Mouse (Mus musculus): ENCODE results near the gene A030003K21Rik. TPM values are rescaled to one million over a fixed set of nuclear protein-coding genes. Genes with fewer than 3 reads are reported as not detected.
"Not testable (repeated sequence)": the region's sequence is repeated elsewhere in the genome, so short reads cannot be mapped to it uniquely, and the experiment has no call there.

A030003K21Rik gene
- total RNA-seq, 2 experiments from 2014 or later = not detected

DNA sequence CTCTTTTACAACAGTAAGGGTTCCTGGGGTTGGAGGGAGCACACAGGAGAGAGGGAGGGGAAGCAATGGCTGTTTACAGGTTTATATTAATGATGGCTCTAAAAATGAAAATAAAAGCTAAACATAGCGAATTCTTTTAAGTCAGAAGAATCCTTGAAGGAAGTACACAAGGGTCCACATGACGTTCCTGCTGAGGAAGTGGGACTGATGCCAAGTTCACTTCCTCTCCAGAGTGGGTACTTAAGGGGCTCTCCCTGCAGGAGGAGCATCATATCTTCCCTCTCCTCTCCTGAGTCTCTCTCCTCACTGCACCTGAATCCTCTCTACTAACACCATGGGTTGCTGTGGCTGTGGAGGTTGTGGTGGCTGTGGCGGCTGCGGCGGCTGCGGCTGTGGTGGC lies 18.5 kb downstream of the A030003K21Rik start, which contains the start of gene A030014E15Rik:
Gene A030014E15Rik, plus strand, starts transcription at position 268 of the 400 bp plus-strand sequence.
- no peak for ATAC-seq (replicated peaks; ENCODE audit: low FRiP score, low TSS enrichment, poor library complexity, severe bottlenecking)

DNA sequence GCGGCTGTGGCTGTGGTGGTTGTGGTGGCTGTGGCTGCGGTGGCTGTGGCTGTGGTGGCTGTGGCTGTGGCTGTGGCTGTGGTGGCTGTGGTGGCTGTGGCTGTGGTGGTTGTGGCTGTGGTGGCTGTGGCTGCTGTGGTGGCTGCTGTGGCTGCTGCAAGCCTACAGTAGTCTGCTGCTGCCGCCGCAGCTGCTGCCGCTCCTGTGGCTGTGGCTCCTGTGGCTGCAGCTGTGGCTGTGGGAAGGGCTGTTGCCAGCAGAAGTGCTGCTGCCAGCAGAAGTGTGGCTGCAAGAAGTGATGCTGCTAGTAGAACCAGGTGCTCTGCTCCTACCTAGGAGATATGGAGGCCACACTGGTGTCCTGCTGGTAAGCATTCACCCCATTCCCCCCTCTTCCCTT lies 29.8 kb downstream of the A030003K21Rik start:
- ATAC-seq (replicated peaks; ENCODE audit: low FRiP score, low TSS enrichment, poor library complexity, severe bottlenecking) = not testable (repeated sequence)

DNA sequence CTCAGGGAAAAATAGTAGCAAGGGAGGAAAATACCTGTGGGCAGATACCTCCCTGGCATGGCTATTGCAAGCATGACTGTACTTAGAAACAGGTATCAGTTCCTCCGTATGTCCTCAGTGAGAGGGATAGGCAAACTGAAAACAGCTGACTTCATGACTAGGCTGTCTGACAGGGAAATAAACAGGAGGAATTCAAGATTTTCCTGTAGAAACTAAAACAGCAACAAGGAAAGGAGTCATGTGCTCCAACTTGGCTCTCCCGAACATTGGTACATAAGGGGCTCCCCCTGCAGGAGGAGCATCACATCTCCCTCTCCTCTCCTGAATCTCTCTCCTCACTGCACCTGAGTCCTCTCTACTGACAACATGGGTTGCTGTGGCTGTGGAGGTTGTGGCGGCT lies 30.2 kb downstream of the A030003K21Rik start, which contains the start of gene A030005L19Rik:
Gene A030005L19Rik, plus strand, starts transcription at position 301 of the 400 bp plus-strand sequence.
- ATAC-seq (replicated peaks; ENCODE audit: low FRiP score, low TSS enrichment, poor library complexity, severe bottlenecking) = no peak

DNA sequence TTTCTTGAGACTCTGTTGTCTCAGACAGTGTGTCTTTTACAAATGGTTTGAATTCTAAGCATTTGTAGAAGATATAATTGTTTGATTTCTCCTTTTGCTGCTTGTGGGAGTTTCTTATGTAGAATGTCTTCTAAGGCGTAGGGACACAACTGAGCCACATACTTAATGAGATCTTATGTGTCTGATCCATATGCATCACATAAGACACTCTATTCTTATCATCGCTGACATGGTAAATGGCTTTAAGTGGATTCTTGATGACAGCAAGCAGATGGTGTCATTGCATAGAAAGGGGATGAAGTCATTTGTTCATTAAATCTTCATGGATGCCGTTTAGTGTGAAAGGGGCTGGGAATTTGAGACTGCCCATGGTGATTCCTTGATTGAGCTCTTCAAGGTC lies 37.3 kb downstream of the A030003K21Rik start:
- no peak for ATAC-seq (replicated peaks; ENCODE audit: low FRiP score, low TSS enrichment, poor library complexity, severe bottlenecking)

DNA sequence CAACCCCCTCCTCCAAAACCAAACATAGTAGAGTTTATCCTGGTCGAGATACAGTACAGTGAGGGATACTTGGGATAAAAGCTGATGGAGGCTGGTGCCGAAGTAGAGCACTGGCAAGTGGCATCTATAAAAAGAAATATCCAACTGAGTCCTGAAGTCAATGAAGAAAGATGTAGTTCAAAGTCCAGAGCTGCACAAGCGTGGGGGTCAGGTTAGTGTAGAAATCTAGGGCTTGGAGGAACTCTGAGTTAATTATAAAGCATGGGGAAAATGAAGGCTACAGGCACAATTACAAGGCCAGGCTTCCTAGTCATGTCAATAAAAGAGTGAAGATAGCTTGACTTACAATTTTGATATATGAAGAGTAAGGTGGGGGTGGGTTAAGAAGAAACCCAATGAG lies 42.0 kb downstream of the A030003K21Rik start:
- no peak for ATAC-seq (replicated peaks; ENCODE audit: low FRiP score, low TSS enrichment, poor library complexity, severe bottlenecking)

DNA sequence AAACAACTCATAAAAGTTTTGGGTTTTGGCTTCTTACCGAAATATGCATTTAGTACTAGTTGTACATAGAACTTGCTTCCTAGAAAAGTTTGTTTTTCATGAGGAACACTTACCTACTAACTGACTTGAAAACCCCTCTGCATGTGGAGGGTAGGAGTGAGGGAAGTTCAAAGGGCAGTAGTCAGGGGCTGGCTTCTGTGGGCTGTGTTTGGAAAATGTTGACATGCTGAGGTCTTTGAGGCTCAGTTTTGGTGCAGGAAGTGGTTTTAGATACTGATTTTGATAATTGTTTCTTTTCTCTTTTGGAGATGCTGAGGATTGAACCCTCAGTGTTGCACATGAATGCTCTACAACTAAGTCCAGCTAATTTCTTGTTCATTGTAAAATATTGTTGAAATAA lies 42.6 kb downstream of the A030003K21Rik start:
- no peak for ATAC-seq (replicated peaks; ENCODE audit: low FRiP score, low TSS enrichment, poor library complexity, severe bottlenecking)

DNA sequence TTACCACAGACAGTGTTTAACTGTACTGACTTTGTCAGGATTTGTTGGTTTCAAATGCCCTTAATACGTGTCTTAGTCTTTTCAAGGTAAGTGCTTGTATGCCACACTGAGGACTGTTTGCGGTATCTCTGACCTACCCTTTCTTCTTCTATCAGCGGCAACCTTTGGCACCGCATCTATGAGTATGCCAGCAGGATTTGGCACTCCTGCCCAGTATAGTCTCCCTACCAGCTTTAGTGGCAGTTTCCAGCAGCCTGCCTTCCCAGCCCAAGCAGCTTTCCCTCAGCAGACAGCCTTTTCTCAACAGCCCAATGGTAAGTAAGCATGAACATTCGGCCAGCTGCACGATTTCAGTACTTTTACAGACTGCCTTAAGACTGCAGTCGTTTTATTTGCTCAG lies 49.9 kb downstream of the A030003K21Rik start:
- no peak for ATAC-seq (replicated peaks; ENCODE audit: low FRiP score, low TSS enrichment, poor library complexity, severe bottlenecking)

Other genes starting within 250 kb of the A030003K21Rik start
- 106 and 145 TPM in 2 replicates for gene Mff, start 218.5 kb downstream of the A030003K21Rik start, total RNA-seq (2014; fragmentation: Nextera tagmentation)
- gene Mff, start 218.5 kb downstream of the A030003K21Rik start, total RNA-seq (2017) = 77.1 and 95.3 TPM in 2 replicates
- not detected in 2 replicates for gene Tm4sf20, start 174.9 kb downstream of the A030003K21Rik start, total RNA-seq (2014; fragmentation: Nextera tagmentation)
- gene Tm4sf20, start 174.9 kb downstream of the A030003K21Rik start, total RNA-seq (2017) = not detected in 2 replicates
- gene Gm47791, start 172.1 kb downstream of the A030003K21Rik start, total RNA-seq (2014; fragmentation: Nextera tagmentation) = not detected in 2 replicates
- gene Gm47791, start 172.1 kb downstream of the A030003K21Rik start, total RNA-seq (2017) = not detected in 2 replicates
- gene Agfg1, start 103.9 kb downstream of the A030003K21Rik start, total RNA-seq (2014; fragmentation: Nextera tagmentation) = 30.1 and 39.6 TPM in 2 replicates
- 32.5 and 42.1 TPM in 2 replicates for gene Agfg1, start 103.9 kb downstream of the A030003K21Rik start, total RNA-seq (2017)
- not detected in 2 replicates for gene A030005L19Rik, start 30.1 kb downstream of the A030003K21Rik start, total RNA-seq (2014; fragmentation: Nextera tagmentation)
- gene A030005L19Rik, start 30.1 kb downstream of the A030003K21Rik start, total RNA-seq (2017) = not detected in 2 replicates
- not detected in 2 replicates for gene A030014E15Rik, start 18.5 kb downstream of the A030003K21Rik start, total RNA-seq (2014; fragmentation: Nextera tagmentation)
- gene A030014E15Rik, start 18.5 kb downstream of the A030003K21Rik start, total RNA-seq (2017) = not detected in 2 replicates
- gene Gm6217, start 12.0 kb downstream of the A030003K21Rik start, total RNA-seq (2014; fragmentation: Nextera tagmentation) = not detected in 2 replicates
- not detected in 2 replicates for gene Gm6217, start 12.0 kb downstream of the A030003K21Rik start, total RNA-seq (2017)
- not detected in 2 replicates for gene Gm7544, start 12.6 kb upstream of the A030003K21Rik start, total RNA-seq (2014; fragmentation: Nextera tagmentation)
- gene Gm7544, start 12.6 kb upstream of the A030003K21Rik start, total RNA-seq (2017) = not detected in 2 replicates
- not detected in 2 replicates for gene Gm47955, start 16.9 kb upstream of the A030003K21Rik start, total RNA-seq (2014; fragmentation: Nextera tagmentation)
- gene Gm47955, start 16.9 kb upstream of the A030003K21Rik start, total RNA-seq (2017) = not detected in 2 replicates
- not detected in 2 replicates for gene Gm47959, start 57.2 kb upstream of the A030003K21Rik start, total RNA-seq (2014; fragmentation: Nextera tagmentation)
- not detected in 2 replicates for gene Gm47959, start 57.2 kb upstream of the A030003K21Rik start, total RNA-seq (2017)
- gene Slc19a3, start 95.1 kb upstream of the A030003K21Rik start, total RNA-seq (2014; fragmentation: Nextera tagmentation) = not detected in 2 replicates
- not detected in 2 replicates for gene Slc19a3, start 95.1 kb upstream of the A030003K21Rik start, total RNA-seq (2017)
- not detected in 2 replicates for gene Krtap28-10, start 99.1 kb upstream of the A030003K21Rik start, total RNA-seq (2014; fragmentation: Nextera tagmentation)
- gene Krtap28-10, start 99.1 kb upstream of the A030003K21Rik start, total RNA-seq (2017) = not detected in 2 replicates
- not detected in 2 replicates for gene Gm47969, start 101.5 kb upstream of the A030003K21Rik start, total RNA-seq (2014; fragmentation: Nextera tagmentation)
- not detected in 2 replicates for gene Gm47969, start 101.5 kb upstream of the A030003K21Rik start, total RNA-seq (2017)
- not detected in 2 replicates for gene A030005K14Rik, start 116.0 kb upstream of the A030003K21Rik start, total RNA-seq (2014; fragmentation: Nextera tagmentation)
- gene A030005K14Rik, start 116.0 kb upstream of the A030003K21Rik start, total RNA-seq (2017) = not detected in 2 replicates
- gene Krtap28-13, start 117.5 kb upstream of the A030003K21Rik start, total RNA-seq (2014; fragmentation: Nextera tagmentation) = not detected in 2 replicates
- gene Krtap28-13, start 117.5 kb upstream of the A030003K21Rik start, total RNA-seq (2017) = not detected in 2 replicates
- gene Ccl20, start 173.4 kb upstream of the A030003K21Rik start, total RNA-seq (2014; fragmentation: Nextera tagmentation) = not detected in 2 replicates
- not detected in 2 replicates for gene Ccl20, start 173.4 kb upstream of the A030003K21Rik start, total RNA-seq (2017)
- gene Daw1, start 216.4 kb upstream of the A030003K21Rik start, total RNA-seq (2014; fragmentation: Nextera tagmentation) = not detected in 2 replicates
- not detected in 2 replicates for gene Daw1, start 216.4 kb upstream of the A030003K21Rik start, total RNA-seq (2017)

Measured in megakaryocyte-erythroid progenitor cell, adult 5-6 weeks (primary cell).